Mouse (Mus musculus) layer of hippocampus, adult 8-10 months (tissue): Measurements from ENCODE around the gene C530008M17Rik. TPM values are rescaled to one million over a fixed set of nuclear protein-coding genes. Genes with fewer than 3 reads are reported as not detected.
A peak's percentile ranks its signal among the peaks of the same experiment; 100 is the strongest.

ENCODE experiments used
- DNase-seq, 2 experiments: peaks; one replicate each; pipeline ENCODE4 v3.0.0; 2022; ENCODE audit warnings: low spot score in 2 of 2
- total RNA-seq, 4 experiments: library from RNA; stranded (reverse); gene quantifications; 2 replicates each; pipeline ENCODE4 v1.2.4; 2022

Gene C530008M17Rik
- total RNA-seq: 10 to 100 TPM; 75.9 to 99.3 (median 89.4) TPM

GRCm38 (mm10) chr5:76656212-76656611 lies at the start of gene C530008M17Rik:
Gene C530008M17Rik (plus strand): TSS chr5:76656512.
- no peak for DNase-seq

DNA sequence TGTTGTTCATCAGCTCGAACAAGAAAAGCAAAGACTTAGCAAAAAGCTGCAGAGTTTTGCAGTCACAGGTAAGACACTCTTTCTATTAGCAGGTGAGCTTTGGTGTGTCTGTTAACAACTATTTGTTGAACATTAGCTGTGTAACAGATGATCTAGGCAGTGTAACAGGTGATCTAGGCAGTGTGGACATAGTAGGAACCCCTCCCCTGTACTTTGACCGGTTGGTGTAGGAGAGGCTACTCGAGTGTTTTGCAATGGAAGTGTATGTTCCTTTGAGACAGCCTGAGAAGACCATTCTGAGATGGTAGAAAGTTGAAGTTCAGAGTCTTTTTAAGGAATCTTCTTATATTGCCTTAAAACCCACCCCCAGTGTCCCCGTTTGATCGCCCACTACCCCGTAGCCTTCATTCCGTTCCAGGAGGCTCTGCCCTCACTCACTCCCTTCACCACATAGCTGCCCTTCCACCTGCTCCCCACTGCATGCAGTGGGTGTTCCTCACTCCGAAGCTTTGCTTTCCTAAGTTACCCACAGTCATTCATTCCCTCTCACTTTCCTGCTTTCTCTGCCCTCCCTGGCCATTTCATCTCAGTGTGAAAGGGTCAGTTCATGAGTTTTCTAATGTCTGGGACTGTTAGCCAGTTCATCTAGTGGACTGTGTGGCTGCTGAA lies 46.5 kb upstream of the C530008M17Rik start:
- no peak for DNase-seq

GRCm38 (mm10) chr5:76612867-76613499 lies 43.3 kb upstream of the C530008M17Rik start:
- DNase-seq: no peak

DNA sequence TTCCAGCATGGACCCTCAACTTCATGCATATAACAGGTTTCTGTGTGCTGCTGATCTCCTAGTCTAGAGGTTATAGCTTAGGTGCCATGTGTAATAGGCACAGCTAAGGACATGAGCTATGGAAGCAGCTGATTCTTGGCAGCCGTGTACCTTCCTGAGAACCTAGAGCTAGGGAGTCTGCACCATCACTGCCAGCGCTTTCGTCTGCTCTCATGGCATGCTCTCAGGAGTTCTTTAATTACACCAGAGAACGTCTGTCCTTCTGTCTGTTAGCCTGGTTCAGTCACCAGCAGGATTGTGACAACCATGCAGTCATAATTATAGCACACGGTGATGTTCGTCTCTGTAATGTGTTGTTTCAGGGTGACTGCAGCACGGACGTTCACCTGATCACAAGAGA lies 41.0 kb upstream of the C530008M17Rik start:
- peak; percentile 12 to 19 for DNase-seq

DNA sequence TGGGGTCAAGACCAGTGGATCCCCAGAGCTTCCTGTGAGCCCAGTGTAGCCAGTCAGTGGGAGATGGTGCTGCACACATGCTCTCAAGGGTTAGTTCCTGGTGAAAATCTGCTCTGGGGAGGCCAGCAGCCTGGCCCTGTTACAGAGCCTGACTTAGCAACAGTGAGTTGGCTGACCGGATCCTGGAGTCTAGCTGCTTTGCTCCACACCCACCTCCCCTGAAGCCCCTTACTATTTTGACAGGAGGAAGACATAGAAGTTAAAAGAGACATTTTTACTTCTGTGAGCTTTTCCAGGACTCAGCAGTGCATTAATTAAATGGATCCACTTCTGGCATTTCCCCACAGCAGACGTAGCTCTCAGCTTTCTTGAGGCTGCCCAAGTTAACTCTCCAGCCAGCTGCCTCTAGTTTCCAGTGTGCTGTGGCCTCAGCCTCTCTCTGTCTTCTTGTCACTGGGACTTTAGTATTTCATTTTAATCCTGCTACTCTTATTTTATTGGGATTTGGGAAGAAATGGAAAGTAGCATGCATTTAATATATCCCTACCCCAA lies 40.0 kb upstream of the C530008M17Rik start:
- DNase-seq: no peak

- peak; percentile 16 to 30 for DNase-seq
Measured at GRCm38 (mm10) chr5:76618750-76619149, 37.6 kb upstream of the C530008M17Rik start.

- DNase-seq: no peak
Measured at GRCm38 (mm10) chr5:76623759-76624158, 32.6 kb upstream of the C530008M17Rik start.

GRCm38 (mm10) chr5:76627770-76628169 lies 28.5 kb upstream of the C530008M17Rik start:
- DNase-seq: no peak

DNA sequence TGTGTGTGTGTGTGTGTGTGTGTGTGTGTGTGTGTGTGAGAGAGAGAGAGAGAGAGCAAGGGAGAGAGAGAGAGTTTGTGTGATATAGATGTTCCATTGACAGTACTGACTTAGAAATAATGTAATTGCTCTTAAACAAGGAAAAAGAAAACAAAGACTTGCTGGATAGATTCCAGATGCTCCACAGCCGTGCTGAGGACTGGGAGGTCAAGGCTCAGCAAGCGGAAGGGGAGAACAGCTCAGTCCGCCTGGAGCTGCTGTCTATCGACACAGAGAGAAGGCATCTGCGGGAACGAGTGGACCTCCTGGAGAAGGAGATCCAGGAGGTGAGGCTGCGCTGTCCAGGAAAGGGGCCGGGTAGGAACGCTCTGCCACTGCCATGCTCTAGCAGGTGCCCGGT lies 22.3 kb upstream of the C530008M17Rik start:
- no peak for DNase-seq

DNA sequence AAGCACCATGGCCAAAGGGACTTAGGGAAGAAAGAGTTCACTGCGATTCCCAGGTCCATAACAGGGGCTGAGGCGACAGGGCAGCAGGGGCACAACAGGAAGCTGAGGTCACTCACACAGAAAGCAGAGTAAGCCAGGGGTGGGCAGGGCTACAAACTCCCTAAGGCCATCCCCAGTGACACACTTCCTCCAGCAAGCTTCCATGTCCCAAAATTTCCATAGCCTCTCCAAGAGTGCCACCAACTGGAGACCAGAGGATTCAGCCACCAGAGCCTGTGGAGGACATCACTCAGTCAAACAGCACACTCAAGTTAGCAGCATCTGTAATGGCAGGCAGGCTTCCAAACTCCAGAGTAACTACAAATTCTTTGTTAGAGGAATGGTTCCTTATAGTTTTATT lies 20.7 kb upstream of the C530008M17Rik start:
- no peak for DNase-seq

DNA sequence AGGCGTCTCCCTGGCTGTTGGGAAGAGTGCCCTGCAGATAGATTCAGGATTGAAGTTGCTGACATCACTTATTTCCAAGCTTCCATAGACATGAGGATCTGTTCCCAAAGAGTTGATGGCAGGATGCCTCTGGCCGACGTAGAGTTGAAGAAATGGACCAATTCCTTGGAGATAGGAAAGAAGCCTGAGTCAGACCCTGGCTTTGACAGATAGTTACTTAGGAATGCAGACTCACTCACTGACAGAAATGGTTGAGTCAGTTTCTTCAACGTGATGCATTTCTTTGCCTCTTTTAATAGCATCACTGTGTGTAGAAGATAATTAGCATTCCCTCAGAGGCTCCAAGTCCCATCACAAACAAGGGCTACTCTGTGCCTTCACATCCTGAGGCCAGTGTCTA lies 14.2 kb upstream of the C530008M17Rik start:
- DNase-seq: no peak

DNA sequence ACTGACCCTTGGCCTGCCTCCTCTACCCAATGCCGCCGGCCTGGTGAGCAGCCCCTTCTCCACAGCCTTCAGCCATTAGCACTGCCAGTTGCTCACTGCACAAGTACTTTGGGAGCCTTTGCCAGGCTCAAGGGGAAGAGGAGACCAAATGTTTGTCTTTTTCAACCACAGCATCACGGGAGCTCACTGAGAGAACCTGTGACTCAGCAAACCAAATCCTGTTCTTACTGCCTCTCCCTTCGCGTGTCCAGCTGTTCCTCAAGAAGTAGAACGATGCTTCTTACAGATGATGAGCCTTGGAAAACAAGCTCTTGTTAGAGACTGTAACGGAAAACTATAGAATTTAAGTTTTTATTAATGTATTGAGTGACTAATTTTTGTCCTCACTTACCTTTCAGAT lies 12.1 kb upstream of the C530008M17Rik start:
- no peak for DNase-seq

- DNase-seq: no peak
Measured at GRCm38 (mm10) chr5:76645091-76645868, 11.0 kb upstream of the C530008M17Rik start.

DNA sequence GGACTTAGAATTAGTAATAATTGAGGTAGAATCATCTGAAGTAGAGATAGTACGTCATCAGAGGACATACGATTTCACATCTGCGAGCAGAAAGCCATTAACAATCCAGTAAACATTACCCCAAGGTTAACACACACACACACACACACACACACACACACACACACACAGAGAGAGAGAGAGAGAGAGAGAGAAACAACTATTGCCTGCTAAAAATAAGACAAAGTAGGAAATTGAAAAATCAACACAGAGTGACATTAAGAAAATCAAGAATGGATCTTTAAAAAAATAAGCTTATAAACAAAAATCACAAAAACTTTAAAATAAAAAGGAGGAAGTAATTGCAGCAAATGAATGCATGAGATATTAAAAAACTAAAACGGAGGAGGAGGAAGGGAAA lies 6.4 kb upstream of the C530008M17Rik start:
- no peak for DNase-seq

DNA sequence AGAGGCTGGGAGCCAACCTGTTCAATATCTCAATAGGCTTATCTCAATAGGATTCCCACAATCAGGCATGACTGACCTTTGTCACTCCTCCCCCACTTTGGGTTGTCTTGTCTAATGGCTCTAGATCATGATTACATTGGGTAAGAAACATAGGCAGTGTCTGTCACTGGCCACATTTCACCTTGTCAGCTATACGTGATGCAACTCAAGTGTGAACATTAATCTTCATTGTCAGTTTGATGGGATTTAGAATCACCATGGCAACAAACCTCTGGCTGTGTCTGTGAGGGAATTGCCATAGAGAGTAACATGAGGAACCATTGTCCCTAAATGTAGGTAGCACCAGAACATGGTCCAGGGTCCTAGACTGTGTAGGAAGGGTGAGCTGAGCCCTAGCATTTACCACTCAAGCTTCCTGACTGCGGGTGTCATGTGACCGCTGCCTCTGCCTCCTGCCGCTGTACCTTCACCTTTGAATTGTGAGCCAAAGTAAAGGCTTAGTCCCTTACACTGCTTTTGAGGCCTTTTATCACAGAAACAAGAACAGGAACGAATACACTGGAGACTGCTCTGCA lies 5.1 kb upstream of the C530008M17Rik start:
- no peak for DNase-seq

DNA sequence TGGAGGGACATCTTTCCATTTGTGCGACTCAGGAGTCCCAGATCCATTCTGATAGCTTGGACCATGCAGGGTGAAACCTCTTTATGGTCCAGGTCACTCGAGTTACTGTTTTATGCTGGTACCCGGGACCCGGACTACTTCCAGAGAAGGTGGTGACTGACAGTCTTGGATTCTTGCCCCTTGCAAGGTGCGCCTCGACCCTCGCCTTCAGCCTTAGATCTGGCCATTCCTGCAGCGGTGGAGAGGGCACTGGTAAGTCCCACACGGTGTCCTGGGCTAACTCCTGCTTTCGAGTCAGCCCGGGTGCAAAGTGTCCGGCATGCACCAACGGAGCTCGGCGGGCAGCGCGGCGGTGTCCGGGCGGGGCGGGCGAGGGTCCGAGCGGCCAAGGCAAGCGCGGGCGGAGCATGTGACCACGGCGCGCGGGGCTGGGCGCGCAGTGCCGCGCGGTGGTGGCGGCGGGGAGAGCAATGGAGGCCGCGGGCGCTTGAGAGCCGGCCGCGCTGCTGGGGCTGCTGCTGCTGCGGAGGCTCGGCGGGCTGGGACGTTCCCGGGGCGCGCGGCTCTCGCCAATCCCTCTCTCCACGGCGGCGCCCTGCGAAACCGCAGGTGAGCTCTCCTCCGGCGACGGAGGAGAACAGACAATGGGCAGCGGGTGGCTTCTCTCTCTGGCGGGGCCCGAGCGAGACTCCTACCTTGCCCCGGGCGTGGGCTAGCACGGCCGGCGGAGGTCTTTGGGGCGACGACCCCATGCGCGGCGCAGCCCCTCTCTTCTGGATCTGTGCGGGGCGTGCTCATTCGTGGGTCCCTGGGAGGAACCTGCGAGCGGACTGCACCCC lies 1.2 kb downstream of the C530008M17Rik start:
- DNase-seq: peak in 1 of 2 experiments; percentile 59

DNA sequence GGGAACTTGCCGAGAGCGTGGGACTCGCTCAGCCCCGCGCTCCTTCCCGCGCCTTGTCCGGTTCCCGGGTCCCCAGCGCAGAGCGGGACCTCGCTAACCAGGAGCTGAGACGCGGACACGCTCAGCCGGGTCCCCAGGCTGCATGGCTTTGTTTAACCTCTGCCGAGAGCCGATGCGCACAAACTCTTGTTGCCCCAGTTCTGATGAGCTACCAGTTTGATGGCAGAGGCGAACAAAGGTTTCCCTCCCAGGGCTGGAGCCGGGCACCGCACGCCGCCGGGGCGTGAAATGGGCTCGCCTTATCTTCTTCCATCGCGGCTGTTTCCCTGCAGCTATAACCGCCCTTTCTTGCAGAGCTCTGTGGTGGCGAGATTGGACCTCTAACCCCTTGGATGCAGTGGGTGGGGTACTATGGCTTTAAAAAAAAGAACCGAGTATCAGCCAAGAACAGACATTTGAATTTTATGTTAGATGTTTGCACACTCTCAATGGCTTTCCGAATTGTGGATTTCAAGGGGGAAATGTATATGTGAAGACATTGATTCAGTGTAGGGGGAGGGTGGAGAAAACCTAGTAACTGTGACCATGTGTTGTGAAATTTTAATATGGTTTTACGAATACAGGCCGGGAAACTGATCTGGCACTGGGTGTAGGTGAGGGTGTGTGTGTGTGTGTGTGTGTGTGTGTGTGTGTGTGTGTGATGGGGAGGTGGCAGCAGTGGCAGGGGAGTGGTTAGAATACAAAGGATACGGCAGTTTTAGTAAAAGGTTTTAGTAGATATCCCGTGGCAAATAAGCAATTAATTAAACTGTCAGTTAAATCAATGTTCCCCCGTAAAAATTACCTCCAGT lies 2.0 kb downstream of the C530008M17Rik start:
- DNase-seq: no peak

GRCm38 (mm10) chr5:76659958-76660635 lies 3.8 kb downstream of the C530008M17Rik start:
- no peak for DNase-seq

DNA sequence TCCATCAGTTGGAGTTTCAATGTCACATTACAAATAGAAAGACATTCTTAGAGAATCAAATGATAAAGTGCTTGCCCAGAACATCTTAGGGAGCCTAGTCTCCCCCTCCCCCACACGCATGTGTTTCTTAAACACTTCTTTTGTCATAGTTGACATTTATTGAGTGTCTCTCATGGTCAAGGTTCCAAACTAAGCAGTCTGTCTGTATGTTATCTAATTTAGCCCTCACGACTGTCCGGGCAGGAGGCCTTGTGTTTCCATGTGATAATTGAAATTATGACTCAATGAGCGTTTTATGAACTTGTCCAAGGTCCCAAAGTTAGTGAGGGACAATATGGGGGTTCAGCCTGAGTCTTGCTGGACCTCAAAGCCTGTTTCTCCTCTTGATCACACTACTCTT lies 5.0 kb downstream of the C530008M17Rik start:
- DNase-seq: no peak
